Mouse (Mus musculus) spleen, adult 2 months (tissue): ENCODE measurements around the gene Mthfd1. TPM values are rescaled to one million over a fixed set of nuclear protein-coding genes. Genes with fewer than 3 reads are reported as not detected.

Source experiments
- DNase-seq, 2 experiments: peaks; one replicate each; pipeline versions ENCODE4 v3.0.0 to v3.0.0-alpha.2; 2012 to 2021; ENCODE audit warnings: low spot score in 2 of 2, low read depth in 1 of 2
- H3K27ac ChIP-seq: fragments of 200-500 bp; 2 replicates; pipeline ENCODE4 v1.5.1; 2012; ENCODE audit warnings: low read length, inconsistent platforms; ENCODE audit not compliant: insufficient read depth
- H3K27me3 ChIP-seq: fragments of 200-500 bp; 2 replicates; pipeline ENCODE4 v1.6.1; 2012; ENCODE audit warnings: mild to moderate bottlenecking, moderate library complexity, low read length, inconsistent platforms; ENCODE audit not compliant: control insufficient read depth, insufficient read depth
- H3K36me3 ChIP-seq: fragments of 200-500 bp; 2 replicates; pipeline ENCODE4 v1.6.1; 2012; ENCODE audit warnings: mild to moderate bottlenecking, low read length, inconsistent platforms; ENCODE audit not compliant: control insufficient read depth, insufficient read depth
- H3K4me1 ChIP-seq: fragments of 200-500 bp; 2 replicates; pipeline ENCODE4 v1.6.1; 2011; ENCODE audit warnings: inconsistent platforms; ENCODE audit not compliant: control insufficient read depth, insufficient read depth, insufficient read length
- H3K4me3 ChIP-seq: fragments of 200-500 bp; 2 replicates; pipeline ENCODE4 v1.5.1; 2011; ENCODE audit warnings: mild to moderate bottlenecking, inconsistent platforms; ENCODE audit not compliant: insufficient read depth, insufficient read length; ENCODE audit errors: extremely low read depth
- CTCF ChIP-seq: fragments of 200-500 bp; IDR thresholded peaks from 2 replicates; pipeline ENCODE4 v1.5.1; 2011; ENCODE audit warnings: mild to moderate bottlenecking, inconsistent platforms; ENCODE audit not compliant: insufficient read depth, insufficient read length, insufficient replicate concordance; ENCODE audit errors: extremely low read depth
- POLR2A ChIP-seq: fragments of 200-500 bp; IDR thresholded peaks from 2 replicates; pipeline ENCODE4 v1.6.1; 2011; ENCODE audit warnings: low read depth, low read length, inconsistent platforms
- WGBS: fragments of 180-500 bp; shearing (Covaris S2); methylation state at CpG from one replicate; pipeline ENCODE4 v1.1.7; 2018; 5-methylcytosine and 5-hydroxymethylcytosine counted together
- polyA plus RNA-seq: library from polyadenylated mRNA; depleted of rRNA; stranded (reverse); fragments of >200 nt; gene quantifications from 2 replicates; pipeline ENCODE4 v1.2.3, GENCODE M21; 2012

The Mthfd1 gene
- polyA plus RNA-seq, 1 experiment: 17.3 TPM

GRCm38 (mm10) chr12:76271516-76271915, 16.4 kb downstream of the Mthfd1 start:
- no peak for DNase-seq
- H3K27ac ChIP-seq: no peak overlapping the region
- H3K4me3 ChIP-seq: no peak overlapping the region
- no peaks in the 10 kb centered on the region for H3K27me3 ChIP-seq
- no peaks in the 10 kb centered on the region for H3K36me3 ChIP-seq
- 89% methylated on average over 6 of the region's 6 CpGs for WGBS
- H3K4me1 ChIP-seq: no peaks in the 10 kb centered on the region
- TF ChIP-seq CTCF (no peak), POLR2A (no peak)

GRCm38 (mm10) chr12:76272610-76273524, 17.8 kb downstream of the Mthfd1 start:
- WGBS: 90% methylated on average over 10 of the region's 10 CpGs
- DNase-seq: no peak
- no peak for TF ChIP-seq POLR2A
- Histone ChIP-seq H3K4me1 (no peaks in the 10 kb centered on the region), H3K27ac (no peak overlapping the region), H3K27me3 (no peaks in the 10 kb centered on the region), H3K4me3 (no peak overlapping the region), H3K36me3 (no peaks in the 10 kb centered on the region)

GRCm38 (mm10) chr12:76278209-76278608, 23.1 kb downstream of the Mthfd1 start:
- WGBS: 90% methylated on average over 6 of the region's 6 CpGs
- DNase-seq: no peak
- TF ChIP-seq CTCF (no peak), POLR2A (no peak)
- Histone ChIP-seq H3K36me3 (peaks cover 7% of the 10 kb centered on the region), H3K27ac (no peak overlapping the region), H3K27me3 (no peaks in the 10 kb centered on the region), H3K4me3 (no peak overlapping the region), H3K4me1 (no peaks in the 10 kb centered on the region)

- H3K36me3 ChIP-seq: peaks cover 8% of the 10 kb centered on the region
- H3K27ac ChIP-seq: no peak overlapping the region
- no peak for DNase-seq
- TF ChIP-seq POLR2A (no peak), CTCF (no peak)
- WGBS: 92% methylated on average over 9 of the region's 9 CpGs
- H3K4me3 ChIP-seq: no peak overlapping the region
- H3K27me3 ChIP-seq: no peaks in the 10 kb centered on the region
- no peaks in the 10 kb centered on the region for H3K4me1 ChIP-seq
Measured at GRCm38 (mm10) chr12:76280556-76280955, 25.5 kb downstream of the Mthfd1 start.

GRCm38 (mm10) chr12:76281111-76281660, 26.1 kb downstream of the Mthfd1 start:
- Histone ChIP-seq H3K27me3 (no peaks in the 10 kb centered on the region), H3K4me1 (no peaks in the 10 kb centered on the region), H3K4me3 (no peak overlapping the region), H3K27ac (no peak overlapping the region), H3K36me3 (peaks cover 8% of the 10 kb centered on the region)
- TF ChIP-seq POLR2A: no peak
- TF ChIP-seq CTCF: no peak
- no peak for DNase-seq
- 81% methylated on average over 2 of the region's 2 CpGs for WGBS

GRCm38 (mm10) chr12:76282132-76282531, 27.0 kb downstream of the Mthfd1 start:
- Histone ChIP-seq H3K27me3 (no peaks in the 10 kb centered on the region), H3K4me1 (no peaks in the 10 kb centered on the region), H3K4me3 (no peak overlapping the region), H3K27ac (no peak overlapping the region), H3K36me3 (peaks cover 8% of the 10 kb centered on the region)
- DNase-seq: no peak
- WGBS: 80% methylated on average over 4 of the region's 4 CpGs
- no peak for TF ChIP-seq POLR2A
- no peak for TF ChIP-seq CTCF
